18 mouse cellular contexts compared by ENCODE assay signal in genomic region chr17:34957966-34958365, GRCm38 (mm10). TPM values are rescaled to one million over a fixed set of nuclear protein-coding genes. Genes with fewer than 3 reads are reported as not detected.
A peak's percentile ranks its signal among the peaks of the same experiment; 100 is the strongest.
DNase-seq lines count a peak whose midpoint lies in the region; ATAC-seq and TF ChIP-seq lines count a peak whose summit lies in the region.
"Not testable (repeated sequence)": the region's sequence is repeated elsewhere in the genome, so short reads cannot be mapped to it uniquely, and the experiment has no call there.
"Had no signal": no experiment of that assay in that cellular context is flagged by ENCODE, and none has a peak within 500 bp of the region (broad histone marks: within the 10 kb centered on the region; RNA-seq: fewer than 3 reads in every experiment).

No protein-coding gene starts in this region.

- intact Hi-C loops in gastrocnemius, adult 2 months (cut with DNase I) = not testable (repeated sequence)

- H3K9ac ChIP-seq in embryonic facial prominence, embryonic 13.5 days = not testable (repeated sequence)

- H3K4me2 ChIP-seq in embryonic facial prominence, embryonic 13.5 days = 0 out of 2 replicates have a peak overlapping the region, but pooled peaks have one; percentile 14

- DNase-seq in adrenal gland, adult 2 months = peak; percentile 37
- DNase-seq in gastrocnemius, adult 2 months = not testable (repeated sequence)
- DNase-seq in heart, adult 11 months = peak; percentile 90
- peak; percentile 36 for DNase-seq in splenic B cell, adult 2 months (ENCODE audit: low read depth, low spot score)

- not testable (repeated sequence) for TF ChIP-seq CTCF in gastrocnemius, adult 2 months (IDR thresholded peaks at IDR 0.05); small intestine, adult 2 months (IDR thresholded peaks at IDR 0.05; ENCODE audit: extremely low read depth, insufficient read length, insufficient replicate concordance, low read depth, low read length)

- H3K4me3 ChIP-seq in embryonic facial prominence, embryonic 13.5 days = not testable (repeated sequence)
- peak overlapping the region; percentile 51 for H3K4me3 ChIP-seq in gastrocnemius, adult 2 months
- H3K4me3 ChIP-seq in small intestine, adult 2 months (ENCODE audit: low read depth, low read length) = peak overlapping the region; percentile 24; the same call in 1 of the 2 replicates

- not testable (repeated sequence) for ATAC-seq in embryonic facial prominence, embryonic 13.5 days (ENCODE audit: insufficient number of reproducible peaks, insufficient read depth, low FRiP score, low TSS enrichment, low read depth)

- TF ChIP-seq POLR2A in small intestine, adult 2 months (IDR thresholded peaks at IDR 0.05; ENCODE audit: low read depth, low read length) = not testable (repeated sequence)

- H3K27ac ChIP-seq in embryonic facial prominence, embryonic 13.5 days; gastrocnemius, adult 2 months; small intestine, adult 2 months (ENCODE audit: insufficient read depth, low read depth, low read length): not testable (repeated sequence)

- H3K27me3 ChIP-seq in embryonic facial prominence, embryonic 13.5 days; small intestine, adult 2 months (ENCODE audit: control insufficient read depth, insufficient read depth, low read length); splenic B cell, adult 2 months (ENCODE audit: control insufficient read depth, insufficient read depth, low read length, poor library complexity, severe bottlenecking): not testable (repeated sequence)

- H3K36me3 ChIP-seq in embryonic facial prominence, embryonic 13.5 days; small intestine, adult 2 months (ENCODE audit: control insufficient read depth, insufficient read depth, low read length); splenic B cell, adult 2 months (ENCODE audit: control insufficient read depth, insufficient read depth, low read length, poor library complexity, severe bottlenecking): not testable (repeated sequence)

- 16% methylated on average over 22 of the region's 40 CpGs for WGBS in embryonic facial prominence, embryonic 13.5 days
- WGBS in small intestine, adult 2 months = 17% methylated on average over 30 of the region's 40 CpGs

- H3K9me3 ChIP-seq in embryonic facial prominence, embryonic 13.5 days = not testable (repeated sequence)

- H3K4me1 ChIP-seq in embryonic facial prominence, embryonic 13.5 days = peaks cover 12% of the 10 kb centered on the region
- not testable (repeated sequence) for H3K4me1 ChIP-seq in small intestine, adult 2 months (ENCODE audit: control insufficient read depth, insufficient read depth, insufficient read length, low read length)

RNA-seq across cellular contexts. Expression of gene Hspa1b, which starts 1.1 kb away (rescaled TPM):
- 100 to 1,000 TPM in 1 of 2 experiments, 10 to 100 TPM in 1; 36.3 to 634 TPM for total RNA-seq in adrenal gland, adult 2 months (2021)
- 48.4 and 85.4 TPM in 2 replicates for polyA plus RNA-seq in adrenal gland, adult 2 months (2012; rRNA removed)
- polyA plus RNA-seq in embryonic facial prominence, embryonic 13.5 days (2015; fragmentation: Nextera tagmentation; extraction: Ambion mirVana) = 0.53 and 0.87 TPM in 2 replicates
- total RNA-seq in gastrocnemius, adult 2 months (2021) = 10 to 100 TPM in 1 of 2 experiments, 1 to 10 TPM in 1; 3.9 to 13.0 TPM
- polyA plus RNA-seq in small intestine, adult 2 months (2012; rRNA removed) = 17.1 and 19.8 TPM in 2 replicates

RNA-seq across cellular contexts. Expression of gene Gm20481, which starts 11.7 kb away (rescaled TPM):
- total RNA-seq in adrenal gland, adult 2 months (2021) = under 1 TPM in 1 of 2 experiments, not detected in 1; 0.58 TPM
- 1.1 and 1.2 TPM in 2 replicates for polyA plus RNA-seq in adrenal gland, adult 2 months (2012; rRNA removed)
- polyA plus RNA-seq in embryonic facial prominence, embryonic 13.5 days (2015; fragmentation: Nextera tagmentation; extraction: Ambion mirVana) = not detected in 2 replicates
- total RNA-seq in gastrocnemius, adult 2 months (2021) = not detected
- not detected in 2 replicates for polyA plus RNA-seq in small intestine, adult 2 months (2012; rRNA removed)
- total RNA-seq: adrenal gland, postnatal 10 days; adrenal gland, postnatal 14 days; adrenal gland, postnatal 25 days; adrenal gland, postnatal 36 days; adrenal gland, postnatal 4 days; CH12.LX; MEL had no signal
- polyA plus RNA-seq: activated CD4-positive, CD25-positive, alpha-beta regulatory T cell, adult 4 months; brain, embryonic 14.5 days; C2C12; cerebellum, adult 2 months; G1E had no signal

RNA-seq across cellular contexts. Expression of gene Hspa1a, which starts 14.0 kb away (rescaled TPM):
- 100 to 1,000 TPM in 1 of 2 experiments, 10 to 100 TPM in 1; 16.3 to 253 TPM for total RNA-seq in adrenal gland, adult 2 months (2021)
- 37.1 and 55.2 TPM in 2 replicates for polyA plus RNA-seq in adrenal gland, adult 2 months (2012; rRNA removed)
- 5.8 and 6.1 TPM in 2 replicates for polyA plus RNA-seq in embryonic facial prominence, embryonic 13.5 days (2015; fragmentation: Nextera tagmentation; extraction: Ambion mirVana)
- 10 to 100 TPM in 1 of 2 experiments, 1 to 10 TPM in 1; 6.8 to 14.1 TPM for total RNA-seq in gastrocnemius, adult 2 months (2021)
- polyA plus RNA-seq in small intestine, adult 2 months (2012; rRNA removed) = 8.9 and 9.3 TPM in 2 replicates
- total RNA-seq: CH12.LX, G1E, MEL had no signal

RNA-seq across cellular contexts. Expression of gene Hspa1l, which starts 14.5 kb away (rescaled TPM):
- under 1 TPM; 0.28 to 0.29 TPM for total RNA-seq in adrenal gland, adult 2 months (2021)
- polyA plus RNA-seq in adrenal gland, adult 2 months (2012; rRNA removed) = 0.11 and 0.17 TPM in 2 replicates
- polyA plus RNA-seq in embryonic facial prominence, embryonic 13.5 days (2015; fragmentation: Nextera tagmentation; extraction: Ambion mirVana) = 0.77 and 0.85 TPM in 2 replicates
- total RNA-seq in gastrocnemius, adult 2 months (2021) = 10 to 100 TPM; 14.9 to 31.2 TPM
- 0.06 and 0.14 TPM in 2 replicates for polyA plus RNA-seq in small intestine, adult 2 months (2012; rRNA removed)
- polyA plus RNA-seq: G1E had no signal

RNA-seq across cellular contexts. Expression of gene Lsm2, which starts 23.7 kb away (rescaled TPM):
- 10 to 100 TPM; 32.9 to 45.8 TPM for total RNA-seq in adrenal gland, adult 2 months (2021)
- polyA plus RNA-seq in adrenal gland, adult 2 months (2012; rRNA removed) = 82.4 and 84.8 TPM in 2 replicates
- polyA plus RNA-seq in embryonic facial prominence, embryonic 13.5 days (2015; fragmentation: Nextera tagmentation; extraction: Ambion mirVana) = 190 and 227 TPM in 2 replicates
- 10 to 100 TPM; 15.2 to 17.0 TPM for total RNA-seq in gastrocnemius, adult 2 months (2021)
- 51.7 and 82.1 TPM in 2 replicates for polyA plus RNA-seq in small intestine, adult 2 months (2012; rRNA removed)
